Mouse (Mus musculus) ES-E14 (cell line): Measurements from ENCODE around the gene Hsdl2. TPM values are rescaled to one million over a fixed set of nuclear protein-coding genes. Genes with fewer than 3 reads are reported as not detected.
"Not testable (repeated sequence)": the region's sequence is repeated elsewhere in the genome, so short reads cannot be mapped to it uniquely, and the experiment has no call there.

ENCODE experiments used
- DNase-seq: peaks from one replicate; pipeline ENCODE4 v3.0.0-alpha.2; 2013; ENCODE audit warnings: low read depth, low spot score
- H3K27ac ChIP-seq: 2 replicates; pipeline ENCODE4 v1.5.1; 2012; ENCODE audit warnings: low read depth, mild to moderate bottlenecking, low read length, moderate library complexity, mixed read lengths; ENCODE audit not compliant: poor library complexity, insufficient read depth, severe bottlenecking
- H3K36me3 ChIP-seq: 2 replicates; pipeline ENCODE4 v1.6.1; 2012; ENCODE audit warnings: mild to moderate bottlenecking, low read length, moderate library complexity, mixed read lengths; ENCODE audit not compliant: control insufficient read depth, poor library complexity, insufficient read depth, severe bottlenecking
- H3K4me1 ChIP-seq, 2 experiments: fragments of 150-350 bp in 1 of 2; sonication (generic) in 1 of 2; 2 replicates each; pipeline ENCODE4 v1.6.1; 2012; ENCODE audit warnings: low read length in 2 of 2, mild to moderate bottlenecking in 1 of 2, mixed read lengths in 1 of 2; ENCODE audit not compliant: control insufficient read depth in 2 of 2, insufficient read depth in 2 of 2, poor library complexity in 1 of 2
- H3K4me3 ChIP-seq, 2 experiments: fragments of 150-350 bp in 1 of 2; sonication (generic) in 1 of 2; 2 replicates each; pipeline ENCODE4 v1.5.1; 2012; ENCODE audit warnings: low read length in 2 of 2, low read depth in 1 of 2, mild to moderate bottlenecking in 1 of 2, mixed read lengths in 1 of 2; ENCODE audit not compliant: insufficient read depth in 1 of 2, poor library complexity in 1 of 2, severe bottlenecking in 1 of 2
- H3K9ac ChIP-seq: 2 replicates; pipeline ENCODE4 v1.6.1; 2012; ENCODE audit warnings: low read depth, mild to moderate bottlenecking, low read length, mixed read lengths; ENCODE audit not compliant: poor library complexity, insufficient read depth, severe bottlenecking
- H3K9me3 ChIP-seq: fragments of 150-350 bp; sonication (generic); 2 replicates; pipeline ENCODE4 v1.6.1; 2012; ENCODE audit warnings: low read depth, mild to moderate bottlenecking, low read length; ENCODE audit not compliant: control insufficient read depth, insufficient read depth
- CHD2 ChIP-seq: IDR thresholded peaks from 2 replicates; pipeline ENCODE4 v1.6.1; 2014; ENCODE audit warnings: mild to moderate bottlenecking, low read depth, low read length, inconsistent platforms
- HCFC1 ChIP-seq: IDR thresholded peaks from 2 replicates; pipeline ENCODE4 v1.6.1; 2012; ENCODE audit warnings: low read length, inconsistent platforms, borderline replicate concordance; ENCODE audit not compliant: insufficient read depth
- MAFK ChIP-seq: IDR thresholded peaks from 2 replicates; pipeline ENCODE4 v1.6.1; 2014; ENCODE audit warnings: mild to moderate bottlenecking, low read depth, low read length, inconsistent platforms; ENCODE audit not compliant: insufficient read depth
- ZC3H11A ChIP-seq: IDR thresholded peaks from 2 replicates; pipeline ENCODE4 v1.6.1; 2012; ENCODE audit warnings: low read depth, mild to moderate bottlenecking, inconsistent platforms, low read length, borderline replicate concordance
- ZNF384 ChIP-seq: IDR thresholded peaks from 2 replicates; pipeline ENCODE4 v1.6.1; 2012; ENCODE audit warnings: low read depth, low read length, inconsistent platforms
- in situ Hi-C, 2 experiments: fragments of 600-800 bp; cut with MboI; formaldehyde crosslinking; loops; one replicate each; pipeline ENCODE4 v1.15.1; 2025; ENCODE audit warnings: low sequenced_read_pairs in 2 of 2, inconsistent platforms in 1 of 2; ENCODE audit not compliant: unreplicated experiment in 2 of 2
- total RNA-seq: library from RNA; depleted of rRNA; stranded (reverse); fragments of 300-350 nt; gene quantifications from 2 replicates; pipeline ENCODE4 v1.2.3, GENCODE M21; 2012

Hsdl2 gene
- total RNA-seq, 1 experiment = 7.1 TPM

DNA sequence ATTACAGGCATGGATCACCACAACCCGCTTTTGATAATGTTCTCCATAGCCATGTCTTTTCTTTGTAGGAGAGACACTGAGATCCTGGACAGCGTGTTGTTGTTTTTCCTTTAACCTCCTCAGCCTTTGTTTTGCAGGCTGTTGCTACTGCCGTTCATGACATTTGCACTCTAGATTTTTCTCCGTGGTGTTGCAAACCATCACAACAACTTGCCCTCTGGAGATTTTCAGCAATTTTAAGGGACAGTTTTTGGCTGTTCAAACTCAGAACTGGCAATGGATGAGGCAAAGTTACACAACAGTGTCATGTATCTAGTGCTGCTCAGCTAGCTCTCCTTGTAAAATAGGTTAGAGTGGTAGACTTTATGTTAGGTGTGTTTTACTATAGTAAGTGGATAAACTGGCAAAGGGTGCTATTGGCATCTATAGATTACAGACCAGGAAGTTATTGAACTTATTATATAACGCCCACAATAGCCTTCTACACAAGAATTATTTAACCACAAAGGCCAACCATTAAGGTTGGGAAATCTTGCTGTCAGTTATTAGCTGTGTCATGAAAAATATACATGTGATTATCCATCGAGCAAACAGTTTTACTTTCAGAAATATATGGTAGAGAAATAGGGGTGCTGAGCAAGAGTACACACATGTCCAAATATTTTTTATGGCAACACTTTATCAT, 13.6 kb upstream of the Hsdl2 start:
- no peak overlapping the region for H3K4me3 ChIP-seq
- no peak for DNase-seq
- H3K27ac ChIP-seq = no peak overlapping the region
- TF ChIP-seq CHD2 = no peak
- TF ChIP-seq HCFC1 = no peak
- TF ChIP-seq ZNF384 = no peak
- no peak for TF ChIP-seq ZC3H11A
- TF ChIP-seq MAFK = no peak
- H3K4me1 ChIP-seq = no peaks in the 10 kb centered on the region
- no peaks in the 10 kb centered on the region for H3K9me3 ChIP-seq
- no peak overlapping the region for H3K9ac ChIP-seq
- in situ Hi-C loops = loop anchor here (10.0 to 25.0 kb wide), 3 partner anchors 193 to 480 kb away; no protein-coding TSS in a partner anchor
- H3K36me3 ChIP-seq = no peaks in the 10 kb centered on the region

DNA sequence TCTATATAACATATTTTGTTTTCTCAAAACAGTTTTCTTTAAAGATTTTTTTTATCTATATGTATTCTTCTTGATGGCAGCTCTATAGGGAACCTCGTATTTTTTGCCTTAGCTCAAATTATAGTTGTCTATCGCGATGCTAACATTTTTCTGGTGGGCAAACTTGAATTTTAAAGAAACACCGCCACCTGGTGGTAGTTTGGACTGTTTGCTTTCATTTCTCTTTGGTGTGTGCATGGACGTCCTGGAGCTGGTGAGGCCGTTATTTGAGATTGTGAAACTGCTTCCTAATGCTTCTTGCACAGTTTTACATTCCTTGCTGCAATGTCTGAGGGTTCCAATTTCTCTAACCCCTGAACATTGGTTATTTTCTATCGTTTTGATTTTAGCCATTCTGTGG, 11.8 kb upstream of the Hsdl2 start:
- in situ Hi-C loops = loop anchor here (10.0 to 25.0 kb wide), 3 partner anchors 195 to 482 kb away; no protein-coding TSS in a partner anchor
- no peak overlapping the region for H3K4me3 ChIP-seq
- H3K27ac ChIP-seq = no peak overlapping the region
- no peaks in the 10 kb centered on the region for H3K4me1 ChIP-seq
- H3K36me3 ChIP-seq = no peaks in the 10 kb centered on the region
- H3K9me3 ChIP-seq = no peaks in the 10 kb centered on the region
- DNase-seq = peak; percentile 71
- TF ChIP-seq HCFC1 (no peak), ZC3H11A (peak; percentile 98), CHD2 (0 out of 2 replicates have a peak, but pooled peaks have one; percentile 69), MAFK (no peak), ZNF384 (no peak)
- H3K9ac ChIP-seq = no peak overlapping the region

GRCm38 (mm10) chr4:59570519-59570918, 10.8 kb upstream of the Hsdl2 start:
- H3K36me3 ChIP-seq, H3K9ac ChIP-seq, H3K9me3 ChIP-seq, H3K27ac ChIP-seq, H3K4me3 ChIP-seq, H3K4me1 ChIP-seq, DNase-seq: not testable (repeated sequence)
- in situ Hi-C loops = loop anchor here (25.0 kb wide), 2 partner anchors 208 to 483 kb away; no protein-coding TSS in a partner anchor

DNA sequence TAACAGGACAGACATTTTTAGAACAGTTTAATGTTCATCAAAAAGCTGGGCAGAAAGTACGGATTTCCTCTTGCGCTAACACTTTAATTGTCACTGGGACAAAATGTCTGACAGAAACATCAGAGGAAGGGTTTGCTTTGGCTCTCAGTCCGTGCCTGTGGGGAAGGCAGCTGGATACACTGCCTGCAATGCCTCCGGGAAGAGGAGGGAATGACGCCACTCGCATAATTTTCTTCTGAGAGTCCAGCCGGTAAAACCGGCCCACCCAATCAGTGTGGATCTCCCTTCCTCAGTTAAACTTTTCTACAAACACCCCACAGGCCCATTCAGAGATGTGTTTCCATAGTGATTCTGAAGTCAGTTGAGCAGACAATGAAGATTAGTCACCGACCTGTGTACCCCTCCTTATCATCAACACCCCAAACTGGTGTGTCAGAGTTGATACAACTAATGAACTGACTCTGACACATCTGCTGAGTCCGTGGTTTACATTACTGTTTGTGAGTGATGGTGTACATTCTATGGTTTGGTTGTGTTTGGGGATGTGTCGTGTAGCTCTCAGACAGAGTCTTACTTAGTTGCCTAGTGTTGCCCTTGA, 8.7 kb upstream of the Hsdl2 start:
- H3K4me3 ChIP-seq = no peak overlapping the region
- no peaks in the 10 kb centered on the region for H3K36me3 ChIP-seq
- in situ Hi-C loops = loop anchor here (25.0 kb wide), 2 partner anchors 210 to 485 kb away; no protein-coding TSS in a partner anchor
- no peak overlapping the region for H3K27ac ChIP-seq
- no peaks in the 10 kb centered on the region for H3K4me1 ChIP-seq
- H3K9ac ChIP-seq = no peak overlapping the region
- TF ChIP-seq ZNF384 (no peak), ZC3H11A (no peak), HCFC1 (no peak), CHD2 (no peak), MAFK (no peak)
- H3K9me3 ChIP-seq = no peaks in the 10 kb centered on the region
- DNase-seq = no peak
